Mouse (Mus musculus) bone marrow, adult 2 months (tissue): ENCODE results near the gene Auh.

ENCODE experiments used
- CTCF ChIP-seq: fragments of 200-500 bp; IDR thresholded peaks from 2 replicates; pipeline ENCODE4 v1.5.1; 2011; ENCODE audit warnings: low read length, control low read depth; ENCODE audit not compliant: control insufficient read depth, insufficient read depth
- POLR2A ChIP-seq: fragments of 200-500 bp; IDR thresholded peaks from 2 replicates; pipeline ENCODE4 v1.6.1; 2011; ENCODE audit warnings: low read depth, mild to moderate bottlenecking, control low read depth, low read length, borderline replicate concordance; ENCODE audit not compliant: control insufficient read depth

DNA sequence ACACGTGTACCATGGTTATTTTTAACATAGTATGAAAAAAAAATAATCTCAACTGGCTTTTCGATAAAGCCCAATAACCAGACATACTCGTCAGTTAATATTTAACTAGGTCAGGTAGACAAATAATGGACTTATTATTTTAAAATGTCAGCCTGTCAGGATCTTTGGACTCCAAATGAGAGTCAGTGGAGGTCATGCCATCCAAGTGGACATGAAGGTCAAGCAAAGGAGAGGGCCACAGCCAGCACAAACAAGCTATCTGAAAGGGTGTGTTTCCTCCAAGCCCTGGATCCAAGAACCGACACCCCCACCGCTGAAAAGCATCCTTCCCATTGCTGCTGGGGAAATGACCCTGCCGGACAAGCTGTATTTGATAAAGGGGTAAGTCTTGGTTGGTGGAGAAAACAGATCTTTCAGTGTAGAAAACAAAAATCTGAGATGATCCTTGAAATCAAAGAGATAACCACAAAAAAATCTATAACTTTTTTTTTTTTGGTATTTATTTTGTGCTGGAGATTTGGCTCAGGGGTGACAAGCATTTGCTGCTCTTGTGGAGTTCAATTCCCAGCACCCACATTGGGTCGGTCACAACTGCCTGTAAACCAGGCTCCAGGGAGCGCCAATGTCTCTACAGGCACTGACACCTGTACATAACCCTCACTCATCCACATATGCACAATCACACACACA lies 96.9 kb downstream of the Auh start:
- TF ChIP-seq CTCF (no peak), POLR2A (no peak)
